Mouse (Mus musculus) heart, postnatal 36 days (tissue): ENCODE measurements around the gene Nlrp3. TPM values are rescaled to one million over a fixed set of nuclear protein-coding genes. Genes with fewer than 3 reads are reported as not detected.
A peak's percentile ranks its signal among the peaks of the same experiment; 100 is the strongest.
"Not testable (repeated sequence)": the region's sequence is repeated elsewhere in the genome, so short reads cannot be mapped to it uniquely, and the experiment has no call there.

Experiments used
- DNase-seq, 2 experiments: peaks; one replicate each; pipeline ENCODE4 v3.0.0; 2021 to 2022
- intact Hi-C: fragments of 180-260 bp; cut with DNase I; formaldehyde crosslinking; loops from one replicate; pipeline ENCODE4 v1.15.1; 2025
- total RNA-seq, 2 experiments: library from RNA; stranded (reverse); gene quantifications; 2 replicates each; pipeline ENCODE4 v1.2.3; 2021

Nlrp3 gene
- total RNA-seq, 2 experiments from 2014 or later = 0.42 to 1.0 TPM

DNA sequence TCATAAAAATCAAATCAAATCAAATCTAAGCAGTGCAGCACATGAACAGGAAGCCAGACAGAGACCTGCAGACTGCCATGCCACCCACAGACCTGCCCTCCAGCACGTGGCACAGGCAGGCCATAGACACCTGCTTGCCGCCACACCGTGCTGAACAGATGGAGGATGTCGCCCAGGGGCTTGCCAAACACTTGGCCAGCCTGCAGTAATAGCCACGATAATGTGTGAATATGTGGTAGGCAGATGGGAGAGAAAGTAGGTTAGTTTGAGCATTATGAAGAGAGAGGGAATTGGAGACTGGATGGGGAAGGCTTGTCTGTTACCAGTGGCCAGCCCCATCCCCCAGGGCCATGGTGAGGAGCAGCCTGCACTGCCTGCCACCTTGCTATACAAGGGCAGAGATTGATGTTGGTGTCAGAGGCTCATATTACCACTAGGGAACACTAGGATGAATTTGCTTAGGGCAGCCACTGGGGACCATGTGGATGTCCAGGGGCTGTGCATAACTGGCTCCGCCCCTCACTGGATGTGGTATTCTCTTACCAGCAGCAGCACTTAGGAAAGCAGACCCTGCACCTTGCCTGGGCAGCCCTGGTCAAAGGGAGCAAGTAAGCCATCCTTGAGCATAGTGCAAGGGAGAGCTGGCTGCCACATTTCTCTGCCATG is 10.4 kb upstream of the Nlrp3 start:
- DNase-seq = no peak
- intact Hi-C loops = no loop called here

DNA sequence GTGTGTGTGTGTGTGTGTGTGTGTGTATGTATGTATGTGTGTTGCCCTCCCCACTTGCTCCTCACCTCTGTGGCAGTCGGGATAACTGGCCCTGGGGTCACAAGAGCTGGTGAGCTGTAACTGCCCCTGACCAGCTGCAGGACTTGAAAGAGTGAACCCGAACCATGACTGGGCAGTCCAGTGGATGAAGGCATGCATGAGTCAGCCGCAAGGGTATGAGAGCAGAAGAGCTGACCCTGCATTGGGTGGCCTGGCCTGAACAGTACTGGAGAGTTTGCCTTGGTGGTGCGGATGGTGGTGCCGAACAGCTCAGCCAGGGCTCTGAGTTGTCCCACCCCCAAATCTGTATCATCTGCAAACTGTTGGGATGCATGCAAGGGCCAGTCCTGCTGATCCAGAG is 9.8 kb upstream of the Nlrp3 start:
- DNase-seq = no peak
- intact Hi-C loops = no loop called here

DNA sequence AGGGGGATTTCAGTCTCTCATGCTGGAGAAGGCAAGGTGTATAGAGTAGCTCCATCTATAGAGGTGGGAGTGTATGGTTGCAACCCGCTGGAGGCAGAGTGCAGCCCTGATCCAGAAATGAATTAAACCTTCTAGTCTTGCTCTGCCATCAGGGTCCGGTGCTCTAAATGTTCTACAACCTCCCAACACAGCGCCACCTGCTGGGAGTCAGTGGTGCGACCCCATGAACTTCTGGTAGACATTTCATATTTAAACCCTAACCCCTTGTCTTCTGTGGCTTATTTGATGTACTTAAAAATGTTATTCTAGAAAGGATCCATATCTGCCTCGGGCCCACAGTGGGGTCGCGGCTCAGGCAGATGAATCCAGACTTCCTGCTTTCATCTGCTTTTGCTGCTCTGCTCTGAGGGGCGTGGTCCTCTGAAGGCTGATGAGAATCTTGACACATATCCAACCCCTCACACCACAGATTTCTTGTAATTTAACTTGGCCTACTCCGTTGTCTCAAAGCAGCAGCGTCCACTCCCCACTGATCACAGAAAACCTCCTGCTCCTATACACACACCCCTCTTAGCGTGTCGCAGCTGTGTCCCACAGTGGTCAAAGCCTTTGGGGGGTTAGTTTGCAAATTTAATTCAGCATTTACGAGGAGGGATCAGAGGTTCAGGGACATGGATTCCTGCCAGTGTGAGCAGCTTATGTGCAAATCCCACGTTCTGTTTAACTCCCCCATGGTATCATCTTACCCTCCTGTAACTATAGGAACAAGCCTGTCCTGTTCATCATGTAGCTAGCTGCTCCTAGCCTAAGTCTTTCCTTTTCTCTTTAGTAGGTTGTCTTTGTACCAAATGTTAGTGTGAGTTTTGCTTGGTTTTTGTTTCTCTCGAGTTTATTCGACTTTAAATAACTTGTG is 3.9 kb upstream of the Nlrp3 start:
- peak in 1 of 2 experiments; percentile 51 for DNase-seq

DNA sequence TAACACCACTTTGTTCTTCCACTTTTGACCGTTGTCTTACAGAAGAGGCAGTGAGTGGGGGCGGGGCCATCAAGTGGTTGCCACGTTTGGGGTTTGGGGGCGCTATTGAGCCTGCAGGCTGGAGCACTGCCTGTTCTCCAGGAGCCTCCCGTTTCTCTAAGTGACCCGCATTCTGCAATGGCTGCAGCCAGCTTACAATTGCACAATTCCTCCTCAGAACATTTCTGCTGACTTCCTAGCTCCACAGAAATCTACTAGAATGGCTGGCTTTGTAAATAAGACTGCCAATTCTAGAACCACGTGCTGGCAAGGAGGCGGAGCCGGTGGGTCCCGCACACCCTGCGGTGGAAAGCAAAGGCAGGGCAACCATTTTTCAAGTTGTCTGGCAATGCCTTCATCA is 3.0 kb upstream of the Nlrp3 start:
- peak; percentile 51 to 63 for DNase-seq
- intact Hi-C loops = no loop called here

More for the DNA sequence above, 3.9 kb upstream of the Nlrp3 start:
- intact Hi-C loops = no loop called here

DNA sequence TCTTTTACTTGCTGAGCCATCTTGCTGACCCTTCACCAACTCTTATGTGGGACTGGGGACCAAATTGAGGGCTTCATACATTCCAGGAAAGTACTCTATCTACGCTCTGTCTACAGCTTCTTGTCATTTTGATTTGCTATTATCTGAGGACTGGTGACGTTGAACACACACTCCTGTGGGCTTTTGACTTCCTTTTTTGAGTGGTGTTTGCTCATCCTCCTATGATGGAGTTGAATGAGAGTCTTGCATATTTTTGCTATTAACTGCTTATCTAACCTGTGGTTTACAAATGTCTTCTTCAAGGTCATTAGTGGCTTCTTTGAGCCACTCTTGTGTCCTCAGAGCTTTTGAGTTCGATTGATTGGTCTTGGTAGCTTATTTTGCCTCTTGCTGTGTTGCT is 1.2 kb upstream of the Nlrp3 start:
- intact Hi-C loops = no loop called here
- no peak for DNase-seq

DNA sequence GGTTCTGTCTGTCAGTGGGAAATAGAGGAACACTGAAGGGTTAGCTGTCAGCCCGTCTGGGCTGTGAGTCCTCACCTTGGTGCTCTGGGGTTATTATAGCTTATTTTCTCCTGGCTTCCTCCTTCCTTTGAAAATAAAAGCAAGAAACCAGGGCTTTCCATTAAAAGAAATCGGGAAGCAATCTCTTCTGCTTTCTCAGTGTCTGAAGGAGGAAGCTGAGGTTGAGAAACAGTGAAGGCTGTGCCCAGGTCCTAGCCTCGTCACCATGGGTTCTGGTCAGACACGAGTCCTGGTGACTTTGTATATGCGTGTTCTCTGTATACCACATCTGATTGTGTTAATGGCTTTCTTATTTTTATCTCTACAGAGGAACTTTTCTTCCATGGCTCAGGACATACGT is 1.1 kb downstream of the Nlrp3 start:
- intact Hi-C loops = no loop called here
- DNase-seq = no peak

DNA sequence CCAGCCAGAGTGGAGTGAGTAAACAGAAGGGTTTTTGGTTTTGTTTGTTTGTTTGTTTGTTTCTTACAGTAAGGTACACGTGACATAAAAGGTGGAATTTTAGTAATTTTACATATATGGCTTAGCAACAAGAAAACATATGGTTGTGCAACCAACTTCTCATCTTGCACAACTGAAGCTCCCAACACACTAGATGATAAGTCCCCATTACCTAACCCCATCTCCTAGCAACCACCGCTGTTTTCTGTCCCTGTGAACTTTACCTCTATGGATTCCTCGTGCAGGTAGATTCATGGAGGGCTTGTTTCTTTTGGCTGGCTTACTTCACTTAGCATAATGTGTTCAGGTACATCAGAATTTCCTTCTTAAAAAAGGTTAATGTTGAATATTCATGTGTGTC is 2.0 kb downstream of the Nlrp3 start:
- DNase-seq = no peak
- intact Hi-C loops = no loop called here

DNA sequence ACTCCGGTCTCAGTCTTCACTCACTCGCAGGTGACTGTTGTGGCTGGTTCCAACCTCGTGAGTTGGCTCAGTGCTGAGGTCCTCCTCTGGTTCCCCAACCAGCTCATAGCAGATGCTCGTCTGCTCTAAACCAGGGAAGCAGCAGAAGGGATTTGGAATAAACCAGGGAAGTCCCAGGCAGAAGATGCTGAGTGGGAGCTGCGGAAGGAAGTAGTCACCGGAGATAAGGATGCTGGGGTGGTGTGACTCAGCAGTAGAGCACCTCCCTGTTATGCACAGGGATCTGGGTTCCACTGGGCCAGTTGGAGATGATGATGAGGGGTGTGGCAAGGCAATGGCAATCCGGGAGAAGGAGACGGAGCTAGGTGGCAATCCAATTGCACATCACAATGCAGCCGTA is 2.6 kb downstream of the Nlrp3 start:
- DNase-seq = no peak
- intact Hi-C loops = no loop called here

DNA sequence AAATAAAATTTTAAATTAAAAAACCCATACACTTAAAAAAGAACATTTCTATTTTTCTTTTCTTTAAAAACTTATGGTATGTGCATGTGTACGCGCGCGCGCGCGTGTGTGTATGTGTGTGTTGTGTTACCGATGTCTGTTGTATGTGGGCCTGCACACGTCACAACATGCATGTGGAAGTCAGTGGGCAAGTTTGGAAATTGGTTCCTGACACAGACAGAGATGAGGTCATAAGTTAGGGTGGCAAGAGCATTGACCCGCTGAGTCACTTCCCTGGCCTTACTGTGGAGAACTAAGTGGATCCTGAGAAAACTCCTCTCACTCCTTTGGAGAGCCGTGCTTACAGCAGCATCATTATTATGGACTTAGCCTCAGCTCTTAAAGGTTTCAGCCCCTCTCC is 12.8 kb downstream of the Nlrp3 start:
- no peak for DNase-seq
- intact Hi-C loops = no loop called here

DNA sequence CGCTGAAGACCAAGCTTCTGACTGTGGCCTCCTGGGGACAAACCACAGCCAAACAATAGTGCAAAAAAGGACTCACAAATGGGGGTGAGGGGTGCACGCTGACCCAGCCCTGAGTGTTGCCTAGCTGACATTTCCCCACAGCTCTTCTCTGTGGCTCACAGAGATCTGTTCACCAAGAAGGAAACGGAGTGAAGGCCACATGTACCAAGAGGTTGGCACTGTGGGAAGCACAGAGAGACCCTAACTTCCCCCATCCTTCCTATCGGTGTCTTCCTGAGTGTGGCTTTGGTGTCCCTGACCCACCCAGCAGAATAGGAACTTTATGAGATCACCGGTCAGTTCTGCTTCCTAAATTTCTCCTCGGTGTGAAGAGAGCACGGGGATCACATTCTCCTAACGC is 13.2 kb downstream of the Nlrp3 start:
- intact Hi-C loops = no loop called here
- no peak for DNase-seq

DNA sequence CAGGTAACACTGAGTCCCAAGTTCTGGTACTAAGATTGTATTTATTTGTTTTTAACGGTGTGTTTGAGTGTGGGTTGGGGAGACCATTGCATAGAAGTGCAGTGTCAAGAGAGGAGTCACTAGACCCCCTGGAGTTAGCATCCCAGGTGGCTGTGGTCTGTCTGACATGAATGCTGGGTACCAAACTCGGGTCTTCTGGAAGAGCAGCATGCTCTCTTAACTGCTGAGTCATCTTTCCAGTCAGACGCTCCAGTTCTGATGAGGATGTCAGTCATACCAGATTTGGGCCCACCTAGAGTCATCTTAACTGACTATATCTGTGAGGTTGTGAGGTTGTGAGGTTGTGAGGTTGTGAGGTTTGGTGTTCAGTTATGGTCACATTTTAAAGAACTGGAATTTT is 19.5 kb downstream of the Nlrp3 start:
- intact Hi-C loops = no loop called here
- no peak for DNase-seq

DNA sequence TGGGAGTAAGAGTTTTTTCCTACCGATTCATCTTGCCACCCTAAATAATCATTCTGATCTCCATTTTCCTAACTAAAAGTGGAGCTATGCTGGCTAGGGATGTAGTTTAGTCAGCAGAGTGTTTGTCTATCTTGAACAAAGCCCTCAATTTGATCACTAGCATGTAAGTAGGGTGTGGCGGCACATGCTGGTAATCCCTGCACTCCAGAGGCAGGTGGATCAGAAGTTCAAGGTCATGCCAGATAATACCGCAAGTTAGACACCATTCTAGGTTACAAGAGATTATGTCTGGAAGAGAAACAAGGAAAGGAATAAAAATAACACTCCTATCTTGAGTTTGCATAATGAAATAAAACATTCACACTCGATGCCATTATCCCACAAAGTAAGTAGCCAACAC is 21.0 kb downstream of the Nlrp3 start:
- no peak for DNase-seq
- intact Hi-C loops = no loop called here

DNA sequence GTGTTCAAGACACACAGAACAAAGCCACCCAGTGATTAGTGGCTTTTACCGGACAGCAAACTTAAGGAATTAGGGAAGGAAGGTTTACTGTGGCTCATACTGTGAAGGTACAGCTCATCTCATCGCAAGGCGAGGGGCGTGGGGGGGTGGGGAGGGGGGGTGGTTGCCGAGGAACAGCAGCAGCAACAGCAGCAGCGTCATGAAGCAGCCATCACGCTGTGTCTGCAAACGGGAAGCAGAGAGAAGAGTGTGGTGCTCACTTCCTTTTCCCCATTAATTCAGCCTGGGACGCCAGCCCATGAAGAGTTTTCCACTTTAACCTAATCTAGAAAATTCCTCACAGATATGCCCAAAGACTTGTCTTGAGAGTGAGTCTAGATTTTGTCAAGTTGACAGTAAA is 21.5 kb downstream of the Nlrp3 start:
- intact Hi-C loops = no loop called here
- no peak for DNase-seq

DNA sequence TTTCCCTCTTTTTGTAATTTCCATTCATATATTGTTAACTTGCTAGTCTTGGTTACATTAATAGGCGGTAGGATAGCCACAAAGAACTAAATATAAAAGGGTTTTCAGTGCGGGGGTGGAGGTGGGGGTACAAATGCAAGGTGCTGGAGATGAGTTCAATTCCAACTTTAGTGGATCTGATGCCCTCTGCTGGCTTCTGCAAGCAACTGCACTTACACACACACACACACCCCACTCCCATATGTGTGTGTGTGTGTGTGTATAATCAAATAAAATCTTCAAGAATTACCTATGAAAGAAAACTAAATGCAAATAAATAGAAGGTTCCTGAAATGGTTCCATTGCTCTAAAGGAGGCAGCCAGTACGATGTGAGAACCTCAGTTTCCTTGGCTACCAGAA is 27.9 kb downstream of the Nlrp3 start:
- intact Hi-C loops = loop anchor here (1.0 to 2.0 kb wide), 2 partner anchors 45 to 261 kb away; no protein-coding TSS in a partner anchor
- DNase-seq = no peak

DNA sequence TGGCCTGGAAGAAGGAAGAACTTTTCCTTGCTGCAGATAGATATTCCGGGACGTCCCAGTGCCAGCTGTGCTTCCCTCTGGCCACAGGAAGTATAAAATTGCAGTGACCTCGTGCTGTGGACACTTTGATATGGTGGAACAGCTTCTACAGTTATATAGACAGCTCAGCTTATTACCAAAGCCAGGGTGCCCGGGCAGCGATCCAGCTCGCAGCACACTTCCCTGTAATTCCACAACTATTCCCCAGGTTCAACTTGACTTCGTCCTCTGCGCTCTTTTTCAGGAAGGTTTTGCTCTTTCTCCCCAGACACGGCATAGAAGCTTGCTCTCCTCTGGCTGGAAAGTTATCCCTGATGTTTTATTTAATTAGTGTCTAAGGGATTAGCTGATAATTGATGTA is 34.4 kb downstream of the Nlrp3 start:
- DNase-seq = no peak
- intact Hi-C loops = no loop called here

DNA sequence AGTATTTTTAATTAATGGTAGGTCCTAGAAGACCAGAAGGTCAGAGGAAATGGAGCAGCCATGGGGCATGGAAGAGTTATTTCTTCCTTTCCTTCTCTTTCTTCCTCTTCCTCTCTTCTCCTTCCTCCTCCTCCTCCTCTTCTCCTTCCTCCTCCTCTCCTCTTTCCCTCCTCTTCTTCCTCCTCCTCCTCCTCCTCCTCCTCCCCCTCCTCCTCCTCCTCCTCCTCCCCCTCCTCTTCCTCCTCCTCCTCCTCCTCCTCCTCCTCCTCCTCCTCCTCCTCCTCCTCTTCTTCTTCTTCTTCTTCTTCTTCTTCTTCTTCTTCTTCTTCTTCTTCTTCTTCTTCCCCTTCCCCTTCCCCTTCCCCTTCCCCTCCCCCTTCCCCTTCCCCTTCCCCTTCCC is 34.8 kb downstream of the Nlrp3 start, which contains the start of gene Olfr222:
TSS of gene Olfr222 (minus strand) at position 101 of the 400 bp plus-strand sequence.
- DNase-seq, intact Hi-C loops: not testable (repeated sequence)

DNA sequence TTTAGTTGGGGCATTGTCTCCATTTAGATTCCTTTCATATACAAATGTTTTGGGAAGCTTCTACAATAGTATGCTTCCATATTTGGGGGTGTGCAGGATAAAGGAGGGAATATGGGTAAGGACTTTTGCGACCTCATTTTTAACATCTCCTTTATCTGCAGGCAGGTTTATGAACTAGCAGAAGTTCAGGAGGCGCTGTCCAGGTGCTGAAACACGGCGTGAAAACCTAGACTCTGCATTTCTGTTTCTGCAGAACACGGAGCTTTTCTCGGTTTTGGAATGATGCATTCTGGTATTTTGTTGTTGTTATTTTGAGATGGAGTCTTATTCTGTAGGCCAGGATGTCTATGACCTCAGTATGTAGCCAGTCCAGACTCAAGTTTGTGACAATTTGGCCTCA is 43.2 kb downstream of the Nlrp3 start:
- DNase-seq = peak in 1 of 2 experiments; percentile 19
- intact Hi-C loops = no loop called here

DNA sequence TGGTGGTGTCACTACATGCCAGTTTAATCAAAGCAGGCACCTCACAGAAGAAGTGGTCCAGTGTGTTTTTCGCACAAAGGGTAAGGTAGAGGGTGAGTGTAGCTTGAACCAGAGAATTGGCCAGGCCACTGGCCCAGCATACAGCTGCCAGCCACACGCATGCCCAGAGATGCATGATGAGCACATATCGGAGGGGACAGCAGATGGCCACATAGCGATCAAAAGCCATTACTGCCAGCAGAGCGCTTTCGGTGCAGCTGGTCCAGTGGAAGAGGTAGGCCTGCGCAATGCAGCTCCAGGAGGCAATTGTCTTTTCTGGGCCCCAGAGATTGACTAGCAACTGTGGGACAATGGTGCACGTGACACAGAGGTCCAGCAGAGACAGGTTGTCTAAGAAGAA is 48.1 kb downstream of the Nlrp3 start:
- intact Hi-C loops = no loop called here
- no peak for DNase-seq

DNA sequence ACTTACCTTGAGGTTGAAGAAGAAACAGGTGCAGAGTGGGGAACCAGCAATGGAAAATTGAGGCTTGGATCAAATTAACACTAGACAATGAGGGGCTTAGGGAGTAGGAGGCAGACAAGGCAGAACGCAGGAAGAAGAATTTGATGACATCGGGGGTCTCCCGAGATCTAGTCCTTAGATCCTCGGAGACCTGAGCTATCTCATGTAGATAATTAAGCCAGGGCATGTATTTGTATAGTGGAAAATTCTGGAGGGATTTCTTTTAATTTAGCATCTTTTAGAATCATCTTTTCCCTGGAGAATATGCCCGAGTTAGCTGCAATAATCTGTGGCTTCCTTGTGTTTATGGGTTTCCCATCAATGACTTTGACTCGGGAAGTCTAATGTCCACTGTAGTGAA is 51.8 kb downstream of the Nlrp3 start, which contains the start of gene Olfr223:
TSS of gene Olfr223 (minus strand) at position 101 of the 400 bp plus-strand sequence.
- intact Hi-C loops = no loop called here
- DNase-seq = no peak

DNA sequence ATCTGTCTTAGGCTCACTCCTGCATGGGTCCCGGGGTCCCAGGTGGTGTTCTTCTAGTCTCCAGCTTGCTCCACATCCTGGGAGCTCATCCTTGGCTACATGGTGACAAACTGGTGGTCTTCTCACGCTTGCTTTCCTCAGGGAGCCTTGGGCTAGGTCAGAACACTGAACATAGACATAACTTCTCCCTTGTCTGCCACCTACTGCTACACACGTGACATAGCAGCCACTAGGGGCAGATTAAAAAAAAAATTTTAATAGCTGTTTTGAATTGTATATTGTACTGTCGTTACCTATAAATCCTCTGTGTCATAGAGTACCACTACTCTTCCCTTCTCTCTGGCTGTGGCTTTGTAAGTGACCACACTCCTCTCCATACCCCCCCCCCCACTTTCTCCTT is 54.7 kb downstream of the Nlrp3 start:
- no peak for DNase-seq
- intact Hi-C loops = no loop called here

DNA sequence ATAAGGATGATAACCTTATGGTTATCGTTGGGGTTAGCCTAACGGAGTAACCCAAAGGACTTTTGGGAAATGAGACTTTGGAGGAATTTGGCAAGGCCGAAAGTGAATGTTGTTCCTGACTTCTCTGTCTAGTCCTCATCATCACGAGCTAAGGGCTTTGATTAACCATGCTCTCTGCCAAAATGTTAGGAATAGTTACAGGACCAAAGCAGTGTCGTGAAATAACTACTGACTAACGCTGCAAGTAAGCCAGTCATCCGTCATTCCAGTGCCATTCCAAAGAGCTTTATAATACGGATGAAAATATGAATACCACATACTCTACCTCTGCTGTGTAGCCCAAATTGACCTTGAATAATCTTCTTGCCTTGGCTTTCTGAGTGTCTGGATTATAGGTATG is 55.6 kb downstream of the Nlrp3 start:
- no peak for DNase-seq
- intact Hi-C loops = no loop called here

DNA sequence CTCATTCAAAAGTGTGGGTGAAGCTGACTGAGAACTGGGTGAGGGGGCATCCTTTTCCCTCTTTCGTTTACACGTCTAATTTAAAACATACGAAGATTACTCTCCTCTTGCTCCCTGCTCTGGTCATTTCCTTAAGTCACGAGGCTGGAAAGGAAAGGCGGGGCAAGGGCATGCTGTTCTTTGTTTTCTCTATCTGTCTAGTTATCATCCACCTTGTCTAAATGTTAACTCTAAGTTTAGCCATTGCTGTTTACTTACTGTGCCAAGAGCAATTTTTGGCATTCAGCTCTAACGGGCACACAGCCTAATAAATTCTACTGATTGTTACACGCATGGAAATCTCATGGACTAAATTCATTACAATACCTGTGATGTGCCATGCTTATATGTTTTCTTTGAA is 57.8 kb downstream of the Nlrp3 start:
- intact Hi-C loops = no loop called here
- DNase-seq = no peak
